Mouse (Mus musculus): Measurements from ENCODE around the gene Tnfsf15. TPM values are rescaled to one million over a fixed set of nuclear protein-coding genes. Genes with fewer than 3 reads are reported as not detected.

Gene Tnfsf15
- polyA plus RNA-seq, 1 experiment from 2014 or later = 0.27 TPM

DNA sequence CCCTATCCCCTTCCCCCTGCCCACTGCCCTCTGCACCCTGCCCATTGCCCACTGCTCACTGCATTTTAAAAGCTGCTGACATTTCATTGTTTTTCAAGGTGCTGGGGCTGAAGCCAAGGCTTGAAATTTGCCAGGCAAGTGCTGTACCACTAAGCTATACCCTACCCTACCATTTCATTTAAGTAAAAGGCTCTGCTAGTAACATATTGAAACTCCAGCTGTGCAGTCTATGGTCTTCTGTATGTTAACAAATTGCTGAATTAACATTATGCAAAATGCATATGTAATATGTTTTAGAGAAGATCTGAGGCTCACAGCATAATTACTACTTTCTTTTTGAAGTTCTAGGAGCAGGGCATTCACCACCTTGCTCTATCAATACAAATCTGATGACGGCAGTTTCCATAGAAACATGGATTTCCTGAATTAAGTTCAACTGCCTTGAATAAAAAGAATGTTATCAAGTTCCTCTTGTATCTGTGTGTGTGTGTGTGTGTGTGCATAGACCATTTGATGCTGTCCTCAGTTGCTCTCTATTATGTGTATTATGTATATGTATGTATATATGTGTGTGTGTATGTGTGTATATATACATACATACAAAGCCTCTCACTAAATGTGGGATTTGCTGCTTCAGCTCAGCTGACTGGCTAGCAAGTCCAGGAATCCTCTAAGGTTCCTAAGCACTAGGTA, 38.5 kb downstream of the Tnfsf15 start:
- 84% methylated on average over 1 of the region's 1 CpGs for WGBS
- Histone ChIP-seq H3K4me2 (ENCODE audit: low read length) (no peak overlapping the region), H3K36me3 (ENCODE audit: control insufficient read depth, insufficient read depth, low read length) (no peaks in the 10 kb centered on the region), H3K4me3 (ENCODE audit: low read depth, low read length) (no peak overlapping the region), H3K27ac (ENCODE audit: low read depth) (no peak overlapping the region), H3K9me3 (ENCODE audit: control insufficient read depth, low read length) (no peaks in the 10 kb centered on the region), H3K27me3 (replicated peaks; ENCODE audit: control insufficient read depth, insufficient read depth, low read length) (no peaks in the 10 kb centered on the region), H3K4me1 (replicated peaks; ENCODE audit: control insufficient read depth, insufficient read depth, low read length) (no peaks in the 10 kb centered on the region), H3K9ac (ENCODE audit: low read length) (no peak overlapping the region)
- DNase-seq (ENCODE audit: low spot score) (no peak), ATAC-seq (replicated peaks; ENCODE audit: low FRiP score, low TSS enrichment, low read depth) (no peak)

- WGBS = 81% methylated on average over 5 of the region's 5 CpGs
- H3K9ac ChIP-seq (ENCODE audit: low read length) = no peak overlapping the region
- H3K4me3 ChIP-seq (ENCODE audit: low read depth, low read length) = no peak overlapping the region
- H3K9me3 ChIP-seq (ENCODE audit: control insufficient read depth, low read length) = no peaks in the 10 kb centered on the region
- no peak overlapping the region for H3K27ac ChIP-seq (ENCODE audit: low read depth)
- H3K4me1 ChIP-seq (replicated peaks; ENCODE audit: control insufficient read depth, insufficient read depth, low read length) = no peaks in the 10 kb centered on the region
- DNase-seq (ENCODE audit: low spot score) (no peak), ATAC-seq (replicated peaks; ENCODE audit: low FRiP score, low TSS enrichment, low read depth) (no peak)
- H3K36me3 ChIP-seq (ENCODE audit: control insufficient read depth, insufficient read depth, low read length) = no peaks in the 10 kb centered on the region
- no peaks in the 10 kb centered on the region for H3K27me3 ChIP-seq (replicated peaks; ENCODE audit: control insufficient read depth, insufficient read depth, low read length)
- H3K4me2 ChIP-seq (ENCODE audit: low read length) = no peak overlapping the region
Measured at GRCm38 (mm10) chr4:63704232-63704631, 40.7 kb downstream of the Tnfsf15 start.

DNA sequence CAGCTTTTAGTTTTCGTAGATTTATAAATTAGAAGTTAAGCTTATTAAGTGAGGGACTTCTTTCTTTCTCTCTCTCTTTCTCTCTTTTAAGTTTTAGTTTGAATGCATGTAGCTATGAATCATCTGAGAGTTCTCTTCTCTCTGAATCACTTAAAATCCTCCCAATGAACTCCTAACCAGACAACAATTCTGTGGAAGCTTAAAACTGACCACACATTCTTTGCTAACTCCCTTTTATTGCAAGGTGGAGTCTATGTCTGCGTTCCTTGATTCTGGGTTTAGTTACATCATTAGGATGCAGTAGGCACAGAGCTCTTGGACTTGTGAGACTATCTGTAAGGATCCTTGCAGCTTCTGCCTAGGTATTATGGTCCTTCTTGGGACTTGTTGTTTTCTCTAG, 41.2 kb downstream of the Tnfsf15 start:
- Histone ChIP-seq H3K27ac (ENCODE audit: low read depth) (no peak overlapping the region), H3K9ac (ENCODE audit: low read length) (no peak overlapping the region), H3K36me3 (ENCODE audit: control insufficient read depth, insufficient read depth, low read length) (no peaks in the 10 kb centered on the region), H3K4me2 (ENCODE audit: low read length) (no peak overlapping the region), H3K4me3 (ENCODE audit: low read depth, low read length) (no peak overlapping the region), H3K4me1 (replicated peaks; ENCODE audit: control insufficient read depth, insufficient read depth, low read length) (no peaks in the 10 kb centered on the region), H3K9me3 (ENCODE audit: control insufficient read depth, low read length) (no peaks in the 10 kb centered on the region), H3K27me3 (replicated peaks; ENCODE audit: control insufficient read depth, insufficient read depth, low read length) (no peaks in the 10 kb centered on the region)
- ATAC-seq (replicated peaks; ENCODE audit: low FRiP score, low TSS enrichment, low read depth) (no peak), DNase-seq (ENCODE audit: low spot score) (no peak)
- 86% methylated on average over 2 of the region's 2 CpGs for WGBS

DNA sequence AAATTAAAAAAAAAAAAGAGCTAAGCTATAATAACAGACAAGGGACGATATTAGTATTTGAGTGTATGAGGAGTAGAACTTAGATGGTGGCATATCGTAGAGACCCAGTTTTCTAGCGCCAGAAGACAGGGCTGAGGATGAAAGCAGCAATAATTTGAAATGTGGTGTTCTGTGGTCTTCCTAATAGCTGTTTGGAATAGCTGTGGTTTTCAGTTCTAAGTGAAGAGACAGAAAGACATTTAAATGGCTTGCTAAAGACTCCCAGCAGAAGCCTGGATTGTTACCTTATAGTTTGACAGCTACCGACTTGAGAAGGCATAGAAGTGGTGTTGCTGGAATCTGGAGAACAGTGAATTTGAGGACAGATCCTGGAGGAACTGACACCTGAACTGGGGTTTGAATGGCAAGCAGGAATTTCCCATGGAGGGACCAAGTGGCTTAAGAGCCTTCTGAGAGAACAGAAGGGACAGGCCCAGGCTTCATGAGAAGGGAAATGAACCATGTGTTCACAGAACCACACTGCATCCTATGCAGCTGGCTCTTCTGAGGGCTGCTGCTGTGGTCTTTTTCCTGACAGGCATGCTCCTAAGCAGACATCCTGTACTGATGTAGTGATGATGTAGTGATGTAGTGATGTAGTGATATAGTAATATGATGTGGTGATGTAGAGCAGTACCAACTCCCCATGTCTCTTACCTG, 42.8 kb downstream of the Tnfsf15 start:
- Histone ChIP-seq H3K36me3 (ENCODE audit: control insufficient read depth, insufficient read depth, low read length) (no peaks in the 10 kb centered on the region), H3K9me3 (ENCODE audit: control insufficient read depth, low read length) (no peaks in the 10 kb centered on the region), H3K4me3 (ENCODE audit: low read depth, low read length) (no peak overlapping the region), H3K9ac (ENCODE audit: low read length) (no peak overlapping the region), H3K27me3 (replicated peaks; ENCODE audit: control insufficient read depth, insufficient read depth, low read length) (no peaks in the 10 kb centered on the region), H3K4me2 (ENCODE audit: low read length) (no peak overlapping the region), H3K4me1 (replicated peaks; ENCODE audit: control insufficient read depth, insufficient read depth, low read length) (no peaks in the 10 kb centered on the region), H3K27ac (ENCODE audit: low read depth) (no peak overlapping the region)
- DNase-seq (ENCODE audit: low spot score) (no peak), ATAC-seq (replicated peaks; ENCODE audit: low FRiP score, low TSS enrichment, low read depth) (no peak)
- WGBS = 85% methylated on average over 4 of the region's 4 CpGs

DNA sequence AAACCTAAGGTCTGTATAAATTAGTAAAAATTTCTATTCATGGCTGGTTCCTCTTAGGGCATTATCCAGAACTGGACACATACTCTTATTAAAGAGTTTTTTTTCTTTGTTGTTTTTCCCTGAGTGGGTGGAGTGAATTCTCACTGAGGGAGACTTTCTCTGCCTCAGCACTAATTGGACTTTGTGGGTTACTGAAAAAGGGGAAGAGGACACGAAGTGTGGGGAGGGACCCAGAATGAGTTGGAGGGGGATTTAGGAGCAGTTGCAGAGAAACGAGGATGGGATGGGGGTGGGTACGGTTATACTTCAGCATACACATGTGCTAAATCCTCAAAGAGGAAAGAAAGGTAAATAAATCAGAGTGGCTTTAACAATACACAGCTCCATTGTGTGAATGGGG, 45.2 kb downstream of the Tnfsf15 start:
- Histone ChIP-seq H3K4me2 (ENCODE audit: low read length) (no peak overlapping the region), H3K9me3 (ENCODE audit: control insufficient read depth, low read length) (no peaks in the 10 kb centered on the region), H3K4me1 (replicated peaks; ENCODE audit: control insufficient read depth, insufficient read depth, low read length) (no peaks in the 10 kb centered on the region), H3K4me3 (ENCODE audit: low read depth, low read length) (no peak overlapping the region), H3K27ac (ENCODE audit: low read depth) (no peak overlapping the region), H3K27me3 (replicated peaks; ENCODE audit: control insufficient read depth, insufficient read depth, low read length) (no peaks in the 10 kb centered on the region), H3K9ac (ENCODE audit: low read length) (no peak overlapping the region), H3K36me3 (ENCODE audit: control insufficient read depth, insufficient read depth, low read length) (no peaks in the 10 kb centered on the region)
- 40% methylated on average over 3 of the region's 3 CpGs for WGBS
- DNase-seq (ENCODE audit: low spot score) (no peak), ATAC-seq (replicated peaks; ENCODE audit: low FRiP score, low TSS enrichment, low read depth) (no peak)

GRCm38 (mm10) chr4:63696921-63697320, 48.0 kb downstream of the Tnfsf15 start:
- H3K36me3 ChIP-seq (ENCODE audit: control insufficient read depth, insufficient read depth, low read length) = no peaks in the 10 kb centered on the region
- no peak overlapping the region for H3K4me3 ChIP-seq (ENCODE audit: low read depth, low read length)
- no peak overlapping the region for H3K27ac ChIP-seq (ENCODE audit: low read depth)
- H3K9ac ChIP-seq (ENCODE audit: low read length) = no peak overlapping the region
- no peaks in the 10 kb centered on the region for H3K9me3 ChIP-seq (ENCODE audit: control insufficient read depth, low read length)
- no peak overlapping the region for H3K4me2 ChIP-seq (ENCODE audit: low read length)
- no peaks in the 10 kb centered on the region for H3K27me3 ChIP-seq (replicated peaks; ENCODE audit: control insufficient read depth, insufficient read depth, low read length)
- no peak for ATAC-seq (replicated peaks; ENCODE audit: low FRiP score, low TSS enrichment, low read depth)
- WGBS = 86% methylated on average over 4 of the region's 4 CpGs
- DNase-seq (ENCODE audit: low spot score) = no peak
- H3K4me1 ChIP-seq (replicated peaks; ENCODE audit: control insufficient read depth, insufficient read depth, low read length) = no peaks in the 10 kb centered on the region

- Histone ChIP-seq H3K27ac (ENCODE audit: low read depth) (no peak overlapping the region), H3K27me3 (replicated peaks; ENCODE audit: control insufficient read depth, insufficient read depth, low read length) (no peaks in the 10 kb centered on the region), H3K4me3 (ENCODE audit: low read depth, low read length) (no peak overlapping the region), H3K4me1 (replicated peaks; ENCODE audit: control insufficient read depth, insufficient read depth, low read length) (0 out of 2 replicates have a peak, but pooled peaks cover 1% of the 10 kb centered on the region), H3K9ac (ENCODE audit: low read length) (no peak overlapping the region), H3K36me3 (ENCODE audit: control insufficient read depth, insufficient read depth, low read length) (no peaks in the 10 kb centered on the region), H3K9me3 (ENCODE audit: control insufficient read depth, low read length) (no peaks in the 10 kb centered on the region), H3K4me2 (ENCODE audit: low read length) (no peak overlapping the region)
- DNase-seq (ENCODE audit: low spot score) (no peak), ATAC-seq (replicated peaks; ENCODE audit: low FRiP score, low TSS enrichment, low read depth) (no peak)
Measured at GRCm38 (mm10) chr4:63692351-63692750, 52.6 kb downstream of the Tnfsf15 start.

DNA sequence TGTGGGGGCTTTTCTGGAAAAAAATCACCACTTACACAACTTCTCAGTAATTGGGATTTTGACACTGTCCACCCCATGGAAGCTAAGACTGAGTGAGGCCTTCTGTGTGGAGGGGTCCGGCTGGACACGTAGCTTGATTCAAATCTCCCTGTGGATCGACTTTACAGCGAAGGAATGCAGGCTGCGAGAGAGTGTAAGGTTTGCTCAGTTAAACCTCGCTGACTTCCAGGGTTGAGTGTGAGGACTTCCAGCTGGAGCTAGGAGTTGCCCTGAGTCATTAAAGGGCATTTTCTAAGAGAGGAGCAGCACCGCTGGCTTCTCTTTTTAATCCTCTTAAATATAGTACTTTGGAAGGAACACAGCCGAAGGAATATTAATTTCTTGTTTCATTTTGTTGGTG, 57.5 kb downstream of the Tnfsf15 start:
- Histone ChIP-seq H3K27ac (ENCODE audit: low read depth) (no peak overlapping the region), H3K4me1 (replicated peaks; ENCODE audit: control insufficient read depth, insufficient read depth, low read length) (peaks cover 8% of the 10 kb centered on the region; the same call in 1 of the 2 replicates), H3K4me2 (ENCODE audit: low read length) (no peak overlapping the region), H3K9ac (ENCODE audit: low read length) (no peak overlapping the region), H3K36me3 (ENCODE audit: control insufficient read depth, insufficient read depth, low read length) (no peaks in the 10 kb centered on the region), H3K27me3 (replicated peaks; ENCODE audit: control insufficient read depth, insufficient read depth, low read length) (no peaks in the 10 kb centered on the region), H3K9me3 (ENCODE audit: control insufficient read depth, low read length) (no peaks in the 10 kb centered on the region), H3K4me3 (ENCODE audit: low read depth, low read length) (no peak overlapping the region)
- 38% methylated on average over 8 of the region's 8 CpGs for WGBS
- no peak for ATAC-seq (replicated peaks; ENCODE audit: low FRiP score, low TSS enrichment, low read depth)
- no peak for DNase-seq (ENCODE audit: low spot score)

- Histone ChIP-seq H3K9ac (ENCODE audit: low read length) (no peak overlapping the region), H3K4me1 (replicated peaks; ENCODE audit: control insufficient read depth, insufficient read depth, low read length) (peaks cover 8% of the 10 kb centered on the region; the same call in 1 of the 2 replicates), H3K4me2 (ENCODE audit: low read length) (no peak overlapping the region), H3K27me3 (replicated peaks; ENCODE audit: control insufficient read depth, insufficient read depth, low read length) (no peaks in the 10 kb centered on the region), H3K27ac (ENCODE audit: low read depth) (no peak overlapping the region), H3K36me3 (ENCODE audit: control insufficient read depth, insufficient read depth, low read length) (no peaks in the 10 kb centered on the region), H3K4me3 (ENCODE audit: low read depth, low read length) (no peak overlapping the region), H3K9me3 (ENCODE audit: control insufficient read depth, low read length) (no peaks in the 10 kb centered on the region)
- no peak for ATAC-seq (replicated peaks; ENCODE audit: low FRiP score, low TSS enrichment, low read depth)
- no peak for DNase-seq (ENCODE audit: low spot score)
Measured at GRCm38 (mm10) chr4:63686157-63686556, 58.8 kb downstream of the Tnfsf15 start.

Data from intestine, embryonic 14.5 days (tissue).